Mouse (Mus musculus): ENCODE measurements around the gene Mctp1. TPM values are rescaled to one million over a fixed set of nuclear protein-coding genes. Genes with fewer than 3 reads are reported as not detected.

The Mctp1 gene
- polyA plus RNA-seq, 1 experiment from 2014 or later = 1.3 TPM

DNA sequence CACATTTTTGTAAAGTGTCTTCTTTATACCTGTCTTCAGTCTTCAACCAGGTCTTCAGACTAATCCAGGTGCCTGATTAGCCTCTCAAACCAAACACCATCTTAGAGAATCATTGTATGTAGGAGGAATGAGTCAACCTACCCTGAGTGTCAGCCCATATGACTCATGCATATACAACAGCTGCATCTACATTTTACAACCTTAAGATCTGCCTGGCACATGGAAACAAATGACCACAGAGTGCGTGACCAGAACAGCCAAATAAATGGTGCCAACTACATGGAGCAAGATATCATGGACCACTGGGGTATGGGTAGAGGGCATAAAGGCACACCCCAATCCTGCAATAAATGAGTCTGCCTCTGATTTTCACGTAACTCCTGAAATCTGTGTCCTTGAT lies 131.6 kb downstream of the Mctp1 start:
- no peaks in the 10 kb centered on the region for H3K36me3 ChIP-seq (ENCODE audit: control insufficient read depth, insufficient read depth, low read length)
- H3K4me1 ChIP-seq (ENCODE audit: control insufficient read depth, insufficient read depth, low read length) = no peaks in the 10 kb centered on the region
- H3K9ac ChIP-seq (ENCODE audit: low read depth, low read length) = no peak overlapping the region
- DNase-seq (ENCODE audit: low spot score) (no peak), ATAC-seq (ENCODE audit: low read depth) (no peak)
- H3K27me3 ChIP-seq (replicated peaks; ENCODE audit: control insufficient read depth, insufficient read depth, low read length) = no peaks in the 10 kb centered on the region
- H3K4me3 ChIP-seq (ENCODE audit: low read depth, low read length) = no peak overlapping the region
- no peaks in the 10 kb centered on the region for H3K9me3 ChIP-seq (ENCODE audit: control insufficient read depth, low read length)
- H3K4me2 ChIP-seq (ENCODE audit: low read depth, low read length) = no peak overlapping the region
- WGBS = 82% methylated on average over 2 of the region's 2 CpGs
- H3K27ac ChIP-seq (replicated peaks; ENCODE audit: low read depth, low read length) = no peak overlapping the region

DNA sequence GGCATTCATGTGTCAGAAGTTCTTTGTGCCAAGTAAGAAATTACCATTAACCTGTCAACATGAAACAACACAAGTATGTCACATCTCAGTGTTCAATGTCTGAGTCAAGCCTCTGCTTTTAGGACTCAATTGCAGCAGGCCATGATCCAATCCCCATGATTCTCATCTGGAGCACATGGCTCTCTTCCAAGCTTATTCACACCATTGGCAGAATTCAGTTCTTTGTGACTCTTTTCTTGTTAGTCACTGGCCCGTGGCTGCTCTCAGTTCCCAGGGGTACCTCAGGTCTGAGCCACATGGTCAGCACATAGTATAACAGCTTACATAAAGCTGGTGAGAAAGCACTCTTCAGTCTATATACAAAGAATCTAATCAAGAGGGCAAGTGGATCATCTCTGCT lies 138.8 kb downstream of the Mctp1 start:
- no peaks in the 10 kb centered on the region for H3K4me1 ChIP-seq (ENCODE audit: control insufficient read depth, insufficient read depth, low read length)
- no peak overlapping the region for H3K4me2 ChIP-seq (ENCODE audit: low read depth, low read length)
- H3K27ac ChIP-seq (replicated peaks; ENCODE audit: low read depth, low read length) = no peak overlapping the region
- WGBS = 54% methylated on average over 1 of the region's 1 CpGs
- H3K36me3 ChIP-seq (ENCODE audit: control insufficient read depth, insufficient read depth, low read length) = no peaks in the 10 kb centered on the region
- DNase-seq (ENCODE audit: low spot score) (no peak), ATAC-seq (ENCODE audit: low read depth) (no peak)
- no peaks in the 10 kb centered on the region for H3K9me3 ChIP-seq (ENCODE audit: control insufficient read depth, low read length)
- H3K27me3 ChIP-seq (replicated peaks; ENCODE audit: control insufficient read depth, insufficient read depth, low read length) = no peaks in the 10 kb centered on the region
- no peak overlapping the region for H3K9ac ChIP-seq (ENCODE audit: low read depth, low read length)
- no peak overlapping the region for H3K4me3 ChIP-seq (ENCODE audit: low read depth, low read length)

DNA sequence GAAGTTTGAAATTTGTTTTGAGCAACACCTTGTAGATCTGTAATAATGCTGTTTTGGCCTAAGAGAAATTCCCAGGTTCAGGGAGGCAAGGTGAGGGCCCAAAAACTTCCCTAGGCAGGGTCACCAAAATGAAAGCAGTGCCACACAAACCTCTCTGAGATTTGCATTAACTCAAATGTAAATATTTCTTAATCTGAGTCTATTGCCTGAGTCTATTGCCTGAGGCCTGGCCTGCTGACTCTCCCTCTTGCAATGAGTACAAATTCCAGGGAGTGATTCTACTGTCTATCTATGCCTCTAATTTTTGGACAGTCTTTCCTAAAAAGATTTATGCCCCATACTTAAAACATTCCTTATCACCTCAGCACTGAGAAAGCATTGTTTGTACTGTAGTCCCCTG lies 143.0 kb downstream of the Mctp1 start:
- no peaks in the 10 kb centered on the region for H3K27me3 ChIP-seq (replicated peaks; ENCODE audit: control insufficient read depth, insufficient read depth, low read length)
- H3K9me3 ChIP-seq (ENCODE audit: control insufficient read depth, low read length) = no peaks in the 10 kb centered on the region
- no peak overlapping the region for H3K9ac ChIP-seq (ENCODE audit: low read depth, low read length)
- DNase-seq (ENCODE audit: low spot score) (no peak), ATAC-seq (ENCODE audit: low read depth) (no peak)
- no peak overlapping the region for H3K4me3 ChIP-seq (ENCODE audit: low read depth, low read length)
- no peaks in the 10 kb centered on the region for H3K4me1 ChIP-seq (ENCODE audit: control insufficient read depth, insufficient read depth, low read length)
- H3K4me2 ChIP-seq (ENCODE audit: low read depth, low read length) = no peak overlapping the region
- H3K36me3 ChIP-seq (ENCODE audit: control insufficient read depth, insufficient read depth, low read length) = no peaks in the 10 kb centered on the region
- H3K27ac ChIP-seq (replicated peaks; ENCODE audit: low read depth, low read length) = no peak overlapping the region

DNA sequence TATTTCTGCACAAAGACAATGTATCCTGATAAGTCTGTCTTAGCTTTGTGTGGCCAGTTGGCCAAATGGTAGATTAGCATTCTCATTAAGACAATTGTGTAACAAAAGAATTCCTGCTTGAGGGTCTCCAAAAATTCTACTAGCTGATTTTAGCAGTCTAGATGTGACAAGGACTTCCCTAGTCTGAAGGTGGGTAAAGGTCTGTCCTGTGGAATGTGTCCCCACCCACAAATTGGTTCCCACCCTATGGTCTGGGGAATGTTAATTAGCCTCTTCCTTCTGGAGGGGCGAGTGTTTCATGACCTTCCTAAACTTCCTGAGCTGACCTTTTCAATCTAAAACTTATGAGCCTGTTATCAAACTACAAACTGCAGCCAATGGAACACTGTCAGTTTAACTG lies 143.4 kb downstream of the Mctp1 start:
- ATAC-seq (ENCODE audit: low read depth) (no peak), DNase-seq (ENCODE audit: low spot score) (no peak)
- H3K27me3 ChIP-seq (replicated peaks; ENCODE audit: control insufficient read depth, insufficient read depth, low read length) = no peaks in the 10 kb centered on the region
- H3K27ac ChIP-seq (replicated peaks; ENCODE audit: low read depth, low read length) = no peak overlapping the region
- H3K4me3 ChIP-seq (ENCODE audit: low read depth, low read length) = no peak overlapping the region
- H3K36me3 ChIP-seq (ENCODE audit: control insufficient read depth, insufficient read depth, low read length) = no peaks in the 10 kb centered on the region
- H3K4me2 ChIP-seq (ENCODE audit: low read depth, low read length) = no peak overlapping the region
- WGBS = 23% methylated on average over 1 of the region's 1 CpGs
- no peaks in the 10 kb centered on the region for H3K4me1 ChIP-seq (ENCODE audit: control insufficient read depth, insufficient read depth, low read length)
- no peak overlapping the region for H3K9ac ChIP-seq (ENCODE audit: low read depth, low read length)
- H3K9me3 ChIP-seq (ENCODE audit: control insufficient read depth, low read length) = no peaks in the 10 kb centered on the region

DNA sequence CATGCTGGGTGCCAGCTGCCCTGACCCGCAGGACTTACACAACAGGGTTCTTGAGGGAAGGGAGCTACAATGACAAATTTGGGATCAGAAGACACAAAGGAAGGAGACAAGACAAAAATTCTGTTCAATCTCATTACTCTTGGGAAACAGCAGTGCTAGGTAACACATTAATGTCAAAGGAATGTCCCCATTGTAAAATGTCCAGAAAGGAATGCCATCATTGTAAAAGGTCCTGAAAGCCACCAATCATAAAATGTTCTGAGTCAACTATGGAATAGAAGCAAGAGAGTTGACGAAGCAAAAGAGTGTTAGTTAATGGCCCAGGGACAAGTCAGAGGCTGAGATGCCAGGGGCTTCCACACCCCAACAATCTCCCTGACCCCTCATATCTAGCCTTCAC lies 145.6 kb downstream of the Mctp1 start:
- H3K4me3 ChIP-seq (ENCODE audit: low read depth, low read length) = no peak overlapping the region
- 90% methylated on average over 2 of the region's 2 CpGs for WGBS

DNA sequence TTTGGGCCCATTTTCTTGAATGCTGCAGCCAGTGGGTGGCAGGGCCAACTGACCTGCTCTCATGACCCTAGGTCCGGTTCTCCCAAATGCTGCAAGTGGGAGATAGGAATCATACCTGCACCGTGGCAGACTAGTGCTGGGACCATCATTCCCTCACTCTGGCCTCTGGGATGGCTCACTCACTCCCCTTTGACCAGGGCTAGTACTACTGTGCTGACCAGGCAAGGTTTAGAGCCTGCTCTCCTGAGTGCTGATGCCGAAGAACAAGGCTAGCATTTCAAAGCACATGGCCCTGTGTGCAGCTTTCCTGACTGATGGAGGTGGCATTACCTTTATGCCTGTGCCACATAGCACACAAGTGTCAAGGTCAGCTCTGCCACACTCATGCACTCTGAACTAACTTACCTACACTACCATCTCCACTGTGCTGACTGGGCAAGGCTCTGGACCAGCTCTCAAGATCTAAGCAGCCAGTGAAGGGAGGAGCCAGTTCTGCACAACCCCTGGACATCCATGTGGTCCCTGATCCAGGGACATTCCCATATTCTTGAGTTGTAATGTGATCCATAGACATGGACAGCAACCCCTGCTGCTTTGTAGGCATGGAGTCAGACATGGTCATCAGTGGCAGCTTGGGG lies 146.7 kb downstream of the Mctp1 start:
- no peaks in the 10 kb centered on the region for H3K9me3 ChIP-seq (ENCODE audit: control insufficient read depth, low read length)
- no peaks in the 10 kb centered on the region for H3K4me1 ChIP-seq (ENCODE audit: control insufficient read depth, insufficient read depth, low read length)
- WGBS = 84% methylated on average over 3 of the region's 3 CpGs
- H3K27me3 ChIP-seq (replicated peaks; ENCODE audit: control insufficient read depth, insufficient read depth, low read length) = no peaks in the 10 kb centered on the region
- H3K9ac ChIP-seq (ENCODE audit: low read depth, low read length) = no peak overlapping the region
- no peak for DNase-seq (ENCODE audit: low spot score)
- no peaks in the 10 kb centered on the region for H3K36me3 ChIP-seq (ENCODE audit: control insufficient read depth, insufficient read depth, low read length)
- no peak for ATAC-seq (ENCODE audit: low read depth)
- no peak overlapping the region for H3K27ac ChIP-seq (replicated peaks; ENCODE audit: low read depth, low read length)
- H3K4me3 ChIP-seq (ENCODE audit: low read depth, low read length) = no peak overlapping the region
- no peak overlapping the region for H3K4me2 ChIP-seq (ENCODE audit: low read depth, low read length)

More for the DNA sequence above, 145.6 kb downstream of the Mctp1 start:
- Histone ChIP-seq H3K9ac (ENCODE audit: low read depth, low read length) (no peak overlapping the region), H3K27me3 (replicated peaks; ENCODE audit: control insufficient read depth, insufficient read depth, low read length) (no peaks in the 10 kb centered on the region), H3K9me3 (ENCODE audit: control insufficient read depth, low read length) (no peaks in the 10 kb centered on the region), H3K27ac (replicated peaks; ENCODE audit: low read depth, low read length) (no peak overlapping the region), H3K4me1 (ENCODE audit: control insufficient read depth, insufficient read depth, low read length) (no peaks in the 10 kb centered on the region), H3K4me2 (ENCODE audit: low read depth, low read length) (no peak overlapping the region), H3K36me3 (ENCODE audit: control insufficient read depth, insufficient read depth, low read length) (no peaks in the 10 kb centered on the region)
- ATAC-seq (ENCODE audit: low read depth) (no peak), DNase-seq (ENCODE audit: low spot score) (no peak)

DNA sequence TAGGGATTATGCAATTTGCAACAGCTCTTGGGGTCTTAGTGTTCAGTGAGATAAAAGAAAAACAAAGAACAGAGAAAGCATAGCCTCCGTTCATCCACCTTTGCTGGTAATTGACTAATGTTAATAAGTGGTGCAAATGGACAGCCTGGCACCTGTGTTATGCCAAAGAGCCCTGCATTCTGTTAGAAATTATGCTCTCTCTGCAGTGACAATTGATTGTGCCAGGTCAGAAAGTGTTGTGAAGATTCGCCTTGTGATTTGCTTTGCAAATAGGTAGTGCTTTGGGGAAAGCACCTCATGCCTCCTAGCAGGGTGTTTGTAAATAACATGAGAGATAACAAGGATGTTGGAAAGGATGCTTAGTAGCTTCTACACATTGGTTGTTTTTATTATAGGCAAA lies 163.5 kb downstream of the Mctp1 start:
- DNase-seq (ENCODE audit: low spot score) (no peak), ATAC-seq (ENCODE audit: low read depth) (no peak)
- Histone ChIP-seq H3K4me2 (ENCODE audit: low read depth, low read length) (no peak overlapping the region), H3K27me3 (replicated peaks; ENCODE audit: control insufficient read depth, insufficient read depth, low read length) (no peaks in the 10 kb centered on the region), H3K9ac (ENCODE audit: low read depth, low read length) (no peak overlapping the region), H3K27ac (replicated peaks; ENCODE audit: low read depth, low read length) (no peak overlapping the region), H3K36me3 (ENCODE audit: control insufficient read depth, insufficient read depth, low read length) (no peaks in the 10 kb centered on the region), H3K9me3 (ENCODE audit: control insufficient read depth, low read length) (no peaks in the 10 kb centered on the region), H3K4me1 (ENCODE audit: control insufficient read depth, insufficient read depth, low read length) (no peaks in the 10 kb centered on the region), H3K4me3 (ENCODE audit: low read depth, low read length) (no peak overlapping the region)
- WGBS = 63% methylated on average over 2 of the region's 2 CpGs

DNA sequence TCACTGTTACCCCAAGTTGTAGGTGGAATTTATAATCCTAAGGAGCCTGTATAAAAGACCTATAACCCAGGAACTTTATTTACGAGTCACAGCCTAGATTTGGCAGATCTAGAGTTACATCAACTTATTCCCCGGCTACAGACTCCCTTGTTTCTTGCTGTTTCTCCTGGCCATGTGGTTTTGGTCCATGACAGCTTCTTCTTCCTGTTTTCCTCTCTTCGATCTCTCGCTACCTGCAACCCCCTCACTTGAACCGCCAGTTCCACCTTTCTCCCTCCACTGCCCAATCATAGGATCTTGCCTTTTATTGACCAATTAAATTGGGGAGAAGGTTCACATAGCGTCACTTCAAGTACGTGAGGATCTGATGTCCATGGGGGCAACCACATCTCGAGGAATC lies 176.6 kb downstream of the Mctp1 start:
- H3K9me3 ChIP-seq (ENCODE audit: control insufficient read depth, low read length) = no peaks in the 10 kb centered on the region
- H3K4me2 ChIP-seq (ENCODE audit: low read depth, low read length) = no peak overlapping the region
- 85% methylated on average over 8 of the region's 8 CpGs for WGBS
- ATAC-seq (ENCODE audit: low read depth) = no peak
- H3K4me3 ChIP-seq (ENCODE audit: low read depth, low read length) = no peak overlapping the region
- H3K27me3 ChIP-seq (replicated peaks; ENCODE audit: control insufficient read depth, insufficient read depth, low read length) = no peaks in the 10 kb centered on the region
- no peaks in the 10 kb centered on the region for H3K4me1 ChIP-seq (ENCODE audit: control insufficient read depth, insufficient read depth, low read length)
- H3K9ac ChIP-seq (ENCODE audit: low read depth, low read length) = no peak overlapping the region
- DNase-seq (ENCODE audit: low spot score) = no peak
- no peaks in the 10 kb centered on the region for H3K36me3 ChIP-seq (ENCODE audit: control insufficient read depth, insufficient read depth, low read length)
- no peak overlapping the region for H3K27ac ChIP-seq (replicated peaks; ENCODE audit: low read depth, low read length)

DNA sequence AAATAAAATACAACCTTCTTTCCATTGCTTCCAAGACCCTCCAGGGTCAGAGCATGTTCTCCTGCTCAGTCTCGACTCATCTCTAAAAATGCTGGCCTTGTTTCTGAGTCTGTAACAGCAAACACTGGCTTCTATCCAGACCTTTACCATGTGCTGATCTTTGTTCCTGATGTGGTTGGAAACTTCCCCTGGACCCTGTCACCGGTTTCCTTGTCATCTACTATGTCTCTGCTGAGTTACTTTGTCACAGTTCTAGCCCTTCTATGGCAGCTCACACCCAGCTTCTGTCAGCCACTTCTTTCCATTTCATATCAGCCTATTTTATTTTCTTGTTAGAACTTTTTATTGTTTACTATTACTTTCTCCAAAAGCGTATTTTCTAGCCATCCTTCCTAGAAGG lies 177.3 kb downstream of the Mctp1 start:
- 79% methylated on average over 3 of the region's 3 CpGs for WGBS

More for the DNA sequence above, 177.3 kb downstream of the Mctp1 start:
- Histone ChIP-seq H3K9me3 (ENCODE audit: control insufficient read depth, low read length) (no peaks in the 10 kb centered on the region), H3K9ac (ENCODE audit: low read depth, low read length) (no peak overlapping the region), H3K27ac (replicated peaks; ENCODE audit: low read depth, low read length) (no peak overlapping the region), H3K4me1 (ENCODE audit: control insufficient read depth, insufficient read depth, low read length) (no peaks in the 10 kb centered on the region), H3K4me2 (ENCODE audit: low read depth, low read length) (no peak overlapping the region), H3K27me3 (replicated peaks; ENCODE audit: control insufficient read depth, insufficient read depth, low read length) (no peaks in the 10 kb centered on the region), H3K4me3 (ENCODE audit: low read depth, low read length) (no peak overlapping the region), H3K36me3 (ENCODE audit: control insufficient read depth, insufficient read depth, low read length) (no peaks in the 10 kb centered on the region)
- ATAC-seq (ENCODE audit: low read depth) (no peak), DNase-seq (ENCODE audit: low spot score) (no peak)
